Mouse (Mus musculus) CH12.LX (cell line): Measurements from ENCODE around the gene Syne1. TPM values are rescaled to one million over a fixed set of nuclear protein-coding genes. Genes with fewer than 3 reads are reported as not detected.

Source experiments
- DNase-seq: peaks from one replicate; pipeline ENCODE4 v3.0.0-alpha.2; 2013; ENCODE audit errors: extremely low read depth
- H3K27ac ChIP-seq: 2 replicates; pipeline ENCODE4 v1.5.1; 2012; ENCODE audit warnings: low read depth, mild to moderate bottlenecking, control low read depth, moderate library complexity; ENCODE audit not compliant: insufficient read depth
- H3K27me3 ChIP-seq: replicated peaks from 2 replicates; pipeline ENCODE3; 2012; ENCODE audit warnings: inconsistent platforms
- H3K36me3 ChIP-seq, 2 experiments: replicated peaks in 1 of 2; 2 replicates each; pipeline versions ENCODE3 to v1.6.1; 2012; ENCODE audit warnings: inconsistent platforms in 1 of 2, low read length in 1 of 2, mild to moderate bottlenecking in 1 of 2, mixed read lengths in 1 of 2, moderate library complexity in 1 of 2; ENCODE audit not compliant: control insufficient read depth in 1 of 2, insufficient read depth in 1 of 2
- H3K4me1 ChIP-seq, 2 experiments: 2 replicates each; pipeline ENCODE4 v1.6.1; 2012; ENCODE audit warnings: inconsistent platforms in 1 of 2, moderate library complexity in 1 of 2; ENCODE audit not compliant: insufficient read depth in 2 of 2, control insufficient read depth in 1 of 2
- H3K4me2 ChIP-seq: 2 replicates; pipeline ENCODE4 v1.6.1; 2012; ENCODE audit warnings: low read depth, mild to moderate bottlenecking, control low read depth; ENCODE audit not compliant: poor library complexity, insufficient read depth, severe bottlenecking
- H3K4me3 ChIP-seq, 3 experiments: fragments of 150-350 bp in 1 of 3; sonication (generic) in 1 of 3; replicated peaks in 1 of 3; 2 replicates each; pipeline versions ENCODE3 to v1.5.1; 2011 to 2012; ENCODE audit warnings: low read depth in 2 of 3, low read length in 2 of 3, mild to moderate bottlenecking in 2 of 3, moderate library complexity in 2 of 3, control low read depth in 1 of 3, improper control_type of control experiment in 1 of 3, inconsistent platforms in 1 of 3, mixed read lengths in 1 of 3; ENCODE audit not compliant: poor library complexity in 1 of 3
- H3K79me2 ChIP-seq: replicated peaks from 2 replicates; pipeline ENCODE4 v1.6.1; 2012; ENCODE audit warnings: mild to moderate bottlenecking, moderate library complexity; ENCODE audit not compliant: control insufficient read depth, poor library complexity, insufficient read depth, severe bottlenecking; ENCODE audit errors: extremely low read depth
- H3K9ac ChIP-seq: 2 replicates; pipeline ENCODE4 v1.6.1; 2012; ENCODE audit warnings: low read depth, mild to moderate bottlenecking, control low read depth, moderate library complexity; ENCODE audit not compliant: insufficient read depth
- H3K9me3 ChIP-seq: replicated peaks from 2 replicates; pipeline ENCODE3; 2012; ENCODE audit warnings: low read length, inconsistent platforms, mixed read lengths
- BHLHE40 ChIP-seq: IDR thresholded peaks from 2 replicates; pipeline ENCODE4 v1.6.1; 2011; ENCODE audit warnings: mild to moderate bottlenecking, low read depth, low read length, improper control_type of control experiment
- CTCF ChIP-seq, 2 experiments: IDR thresholded peaks in 1 of 2; conservative IDR thresholded peaks in 1 of 2; 2 replicates each; pipeline ENCODE4 v1.5.1; 2011 to 2012; ENCODE audit warnings: low read depth in 2 of 2, low read length in 2 of 2, improper control_type of control experiment in 1 of 2, inconsistent platforms in 1 of 2, mild to moderate bottlenecking in 1 of 2, moderate library complexity in 1 of 2
- E2F4 ChIP-seq: IDR thresholded peaks from 2 replicates; pipeline ENCODE4 v1.6.1; 2011; ENCODE audit warnings: low read depth, low read length, improper control_type of control experiment; ENCODE audit not compliant: insufficient replicate concordance
- EP300 ChIP-seq: IDR thresholded peaks from 2 replicates; pipeline ENCODE4 v1.6.1; 2011; ENCODE audit warnings: low read length, improper control_type of control experiment
- IRF4 ChIP-seq: IDR thresholded peaks from 2 replicates; pipeline ENCODE4 v1.6.1; 2014; ENCODE audit warnings: low read depth, mild to moderate bottlenecking, inconsistent platforms, low read length, improper control_type of control experiment
- JUN ChIP-seq: IDR thresholded peaks from 2 replicates; pipeline ENCODE4 v1.6.1; 2011; ENCODE audit warnings: low read depth, mild to moderate bottlenecking, low read length, improper control_type of control experiment, moderate library complexity; ENCODE audit not compliant: insufficient read depth
- JUND ChIP-seq: conservative IDR thresholded peaks from 2 replicates; pipeline ENCODE4 v1.6.1; 2011; ENCODE audit warnings: low read depth, low read length, improper control_type of control experiment
- KAT2A ChIP-seq: IDR thresholded peaks from 2 replicates; pipeline ENCODE4 v1.6.1; 2012; ENCODE audit warnings: low read length, improper control_type of control experiment, inconsistent platforms; ENCODE audit not compliant: insufficient replicate concordance
- MAFK ChIP-seq: IDR thresholded peaks from 2 replicates; pipeline ENCODE4 v1.6.1; 2011; ENCODE audit warnings: low read length, improper control_type of control experiment; ENCODE audit not compliant: insufficient replicate concordance
- MAX ChIP-seq: IDR thresholded peaks from 2 replicates; pipeline ENCODE4 v1.6.1; 2011; ENCODE audit warnings: low read length, improper control_type of control experiment
- MAZ ChIP-seq: IDR thresholded peaks from 2 replicates; pipeline ENCODE4 v1.6.1; 2012; ENCODE audit warnings: low read depth, mild to moderate bottlenecking, inconsistent platforms, low read length, improper control_type of control experiment, moderate library complexity
- MEF2A ChIP-seq: IDR thresholded peaks from 2 replicates; pipeline ENCODE4 v1.6.1; 2014; ENCODE audit warnings: low read depth, mild to moderate bottlenecking, inconsistent platforms, low read length, improper control_type of control experiment, borderline replicate concordance
- MYC ChIP-seq: IDR thresholded peaks from 2 replicates; pipeline ENCODE4 v1.6.1; 2011; ENCODE audit warnings: low read depth, mild to moderate bottlenecking, improper control_type of control experiment, low read length
- NELFE ChIP-seq: IDR thresholded peaks from 2 replicates; pipeline ENCODE4 v1.6.1; 2011; ENCODE audit warnings: low read depth, low read length, improper control_type of control experiment
- PAX5 ChIP-seq: IDR thresholded peaks from 2 replicates; pipeline ENCODE4 v1.6.1; 2012; ENCODE audit warnings: low read length, inconsistent platforms, mixed read lengths
- POLR2A ChIP-seq: IDR thresholded peaks from 2 replicates; pipeline ENCODE4 v1.6.1; 2011; ENCODE audit warnings: low read depth, mild to moderate bottlenecking, improper control_type of control experiment, low read length
- POLR2AphosphoS2 ChIP-seq: IDR thresholded peaks from 2 replicates; pipeline ENCODE4 v1.6.1; 2011; ENCODE audit warnings: low read depth, low read length, improper control_type of control experiment
- RAD21 ChIP-seq: IDR thresholded peaks from 2 replicates; pipeline ENCODE4 v1.6.1; 2011; ENCODE audit warnings: low read depth, mild to moderate bottlenecking, low read length, improper control_type of control experiment, moderate library complexity
- SIN3A ChIP-seq: IDR thresholded peaks from 2 replicates; pipeline ENCODE4 v1.6.1; 2012; ENCODE audit warnings: low read length, improper control_type of control experiment, inconsistent platforms
- SMC3 ChIP-seq: IDR thresholded peaks from 2 replicates; pipeline ENCODE4 v1.6.1; 2011; ENCODE audit warnings: low read depth, low read length, improper control_type of control experiment
- TBP ChIP-seq: conservative IDR thresholded peaks from 2 replicates; pipeline ENCODE4 v1.6.1; 2011; ENCODE audit warnings: low read depth, low read length, improper control_type of control experiment
- TCF12 ChIP-seq: IDR thresholded peaks from 2 replicates; pipeline ENCODE4 v1.6.1; 2014; ENCODE audit warnings: low read depth, mild to moderate bottlenecking, inconsistent platforms, low read length, improper control_type of control experiment
- USF1 ChIP-seq: IDR thresholded peaks from 2 replicates; pipeline ENCODE4 v1.6.1; 2014; ENCODE audit warnings: low read depth, mild to moderate bottlenecking, inconsistent platforms, low read length, improper control_type of control experiment
- ZC3H11A ChIP-seq: IDR thresholded peaks from 2 replicates; pipeline ENCODE4 v1.6.1; 2012; ENCODE audit warnings: low read depth, mild to moderate bottlenecking, inconsistent platforms, low read length, improper control_type of control experiment
- ZNF384 ChIP-seq: IDR thresholded peaks from 2 replicates; pipeline ENCODE4 v1.6.1; 2012; ENCODE audit warnings: low read depth, low read length, improper control_type of control experiment, inconsistent platforms
- dilution Hi-C: fragments of 300-500 bp; cut with MboI; formaldehyde crosslinking; loops from 2 replicates; pipeline ENCODE4 v1.14.3; 2020; ENCODE audit warnings: low sequenced_read_pairs; ENCODE audit not compliant: extremely low pct_unique_long_range_greater_than_20kb, extremely low pct_ligation_motif_present
- in situ Hi-C: fragments of 300-500 bp; cut with MboI; formaldehyde crosslinking; loops from 3 replicates; pipeline ENCODE4 v1.14.3; 2019; ENCODE audit warnings: low sequenced_read_pairs, low pct_ligation_motif_present, low pct_unique_long_range_greater_than_20kb, mixed read lengths
- polyA plus RNA-seq: library from polyadenylated mRNA; unstranded; fragments of >175 nt; gene quantifications from 2 replicates; pipeline ENCODE4 v1.2.1, GENCODE M21; 2012; ENCODE audit warnings: low read depth; ENCODE audit not compliant: insufficient read length
- total RNA-seq, 2 experiments: library from RNA; depleted of rRNA; stranded (reverse); fragments of 300-350 nt in 1 of 2; fragments of >200 nt in 1 of 2; gene quantifications; 2 replicates each; pipeline ENCODE4 v1.2.3; 2012 to 2014

Gene Syne1
- total and polyA plus RNA-seq, 3 experiments: 3.1 to 7.6 (median 3.6) TPM

GRCm38 (mm10) chr10:5317602-5318001, 233.7 kb downstream of the Syne1 start:
- Histone ChIP-seq H3K9me3 (no peaks in the 10 kb centered on the region), H3K4me2 (no peak overlapping the region), H3K36me3 (no peaks in the 10 kb centered on the region), H3K4me3 (no peak overlapping the region), H3K27ac (no peak overlapping the region), H3K27me3 (no peaks in the 10 kb centered on the region), H3K4me1 (peaks cover 0 to 2% of the 10 kb centered on the region in 2 experiments; a peak in 1 of 4 replicates), H3K79me2 (no peaks in the 10 kb centered on the region), H3K9ac (no peak overlapping the region)
- TF ChIP-seq E2F4 (0 out of 2 replicates have a peak, but pooled peaks have one; percentile 24), SMC3 (peak; percentile 72), ZNF384 (no peak), RAD21 (peak; percentile 52), NELFE (0 out of 2 replicates have a peak, but pooled peaks have one; percentile 42), CTCF (conservative IDR thresholded peaks at IDR 0.05 in 1 of 2, IDR thresholded peaks at IDR 0.05 in 1 of 2; ENCODE audit: low read depth in 2 of 2, low read length in 2 of 2) (peak; percentile 87 to 88)
- dilution Hi-C loops: no loop called here
- peak; percentile 54 for DNase-seq
- in situ Hi-C loops: no loop called here

DNA sequence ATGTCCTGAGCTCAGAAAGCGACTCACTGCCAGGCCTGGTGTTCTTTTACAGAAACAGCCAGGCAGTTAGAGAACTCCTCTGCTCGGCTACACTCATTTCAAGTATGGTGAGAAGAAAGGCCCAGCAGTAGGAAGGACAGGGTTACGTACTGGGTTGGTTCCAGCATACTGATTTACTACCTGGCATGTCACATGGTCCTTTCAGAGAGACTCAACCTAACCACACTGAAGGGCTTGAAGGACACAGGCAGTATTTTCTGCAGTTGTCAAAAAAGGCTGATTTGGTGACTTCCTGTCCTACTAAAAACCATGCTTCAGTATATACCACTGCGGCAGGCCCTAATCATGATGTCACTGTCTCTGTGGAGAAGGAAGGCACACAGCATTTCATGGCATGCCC, 238.8 kb downstream of the Syne1 start:
- dilution Hi-C loops: no loop called here

GRCm38 (mm10) chr10:5309961-5310713, 241.1 kb downstream of the Syne1 start:
- no peaks in the 10 kb centered on the region for H3K4me1 ChIP-seq
- H3K4me2 ChIP-seq: no peak overlapping the region
- no peak overlapping the region for H3K4me3 ChIP-seq
- in situ Hi-C loops: no loop called here
- no peaks in the 10 kb centered on the region for H3K9me3 ChIP-seq
- no peak overlapping the region for H3K27ac ChIP-seq
- DNase-seq: no peak
- TF ChIP-seq ZC3H11A: no peak
- TF ChIP-seq ZNF384: no peak
- TF ChIP-seq TCF12: no peak
- TF ChIP-seq MEF2A: no peak
- TF ChIP-seq PAX5: no peak
- no peak for TF ChIP-seq POLR2A
- TF ChIP-seq JUN: no peak
- TF ChIP-seq MAFK: no peak
- TF ChIP-seq MAZ: no peak
- no peak for TF ChIP-seq IRF4
- TF ChIP-seq BHLHE40: no peak
- TF ChIP-seq MYC: no peak
- TF ChIP-seq JUND: no peak
- TF ChIP-seq SIN3A: no peak
- TF ChIP-seq USF1: no peak
- no peak for TF ChIP-seq MAX
- no peak for TF ChIP-seq POLR2AphosphoS2
- no peak for TF ChIP-seq TBP
- dilution Hi-C loops: no loop called here
- H3K36me3 ChIP-seq: no peaks in the 10 kb centered on the region
- H3K27me3 ChIP-seq: no peaks in the 10 kb centered on the region
- no peak overlapping the region for H3K9ac ChIP-seq
- H3K79me2 ChIP-seq: no peaks in the 10 kb centered on the region

More for the DNA sequence above, 238.8 kb downstream of the Syne1 start:
- Histone ChIP-seq H3K36me3 (no peaks in the 10 kb centered on the region), H3K79me2 (no peaks in the 10 kb centered on the region), H3K9ac (no peak overlapping the region), H3K27ac (no peak overlapping the region), H3K4me3 (no peak overlapping the region)
- no peak for DNase-seq
- in situ Hi-C loops: no loop called here
- TF ChIP-seq KAT2A (no peak), POLR2A (no peak), NELFE (no peak), IRF4 (no peak), EP300 (no peak), SMC3 (no peak)
- TF ChIP-seq, all 38 proteins: peak for 0
- Histone ChIP-seq H3K4me1 (no peaks in the 10 kb centered on the region), H3K27me3 (no peaks in the 10 kb centered on the region), H3K9me3 (no peaks in the 10 kb centered on the region), H3K4me2 (no peak overlapping the region)
